Mouse (Mus musculus) ovary, adult 2 months (tissue): Measurements from ENCODE around the gene Sfmbt1. TPM values are rescaled to one million over a fixed set of nuclear protein-coding genes. Genes with fewer than 3 reads are reported as not detected.

Source experiments
- polyA plus RNA-seq: library from polyadenylated mRNA; depleted of rRNA; stranded (reverse); fragments of >200 nt; gene quantifications from 2 replicates; pipeline ENCODE4 v1.2.3, GENCODE M21; 2012; rRNA removed

The Sfmbt1 gene
- 1.1 TPM in 2 replicates for polyA plus RNA-seq

DNA sequence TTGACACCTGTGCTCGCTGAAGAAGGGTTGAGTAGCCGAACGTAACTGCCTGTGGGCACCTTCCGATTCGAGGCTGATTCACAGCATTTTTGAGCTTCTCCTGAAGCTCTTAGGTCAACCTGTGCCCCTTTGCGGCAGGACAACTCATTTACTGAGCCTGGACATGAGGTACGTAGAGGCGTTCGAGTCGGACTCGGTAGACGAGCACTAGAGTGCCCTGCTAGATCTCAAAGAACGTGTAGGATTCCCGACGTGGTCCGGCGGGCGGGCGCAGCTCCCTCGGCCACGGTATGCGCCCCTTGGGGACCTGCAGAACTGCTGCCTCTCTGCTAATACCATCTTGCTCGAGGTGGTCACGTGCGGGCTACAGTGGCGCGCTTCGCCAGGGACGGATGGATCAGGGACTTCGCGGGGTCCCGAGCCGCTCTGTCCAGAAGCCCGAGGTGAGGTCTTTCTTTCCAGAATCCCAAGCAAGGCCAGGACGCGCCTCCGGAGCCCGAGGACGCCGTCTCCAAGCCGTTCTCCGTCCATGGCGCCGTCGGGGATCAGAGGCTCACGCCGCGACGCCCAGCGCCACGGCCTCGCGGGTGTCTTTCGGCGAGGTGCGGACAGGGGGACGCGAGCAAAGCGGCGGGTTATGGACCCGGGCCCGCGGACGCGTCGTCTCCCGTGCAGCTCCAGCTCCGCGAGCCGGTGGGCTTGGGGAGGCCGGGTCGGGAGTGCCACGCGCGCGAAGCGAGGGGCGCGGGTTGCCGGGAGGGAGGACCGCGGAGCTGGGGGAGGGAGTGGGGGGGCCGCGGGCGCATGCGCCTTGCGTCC is at the start of gene Sfmbt1:
Gene Sfmbt1, plus strand, starts transcription at position 51 of the 819 bp plus-strand sequence.

GRCm38 (mm10) chr14:30825476-30826131 is 111.0 kb downstream of the Sfmbt1 start, which contains the start of gene Tmem110:
Tmem110 (plus strand) TSS chr14:30825590.

Other genes starting within 250 kb of the Sfmbt1 start
- gene Dcp1a, start 235.3 kb upstream of the Sfmbt1 start, polyA plus RNA-seq = 54.0 and 80.4 TPM in 2 replicates
- gene Cacna1d, start 223.4 kb upstream of the Sfmbt1 start, polyA plus RNA-seq = 12.9 and 13.5 TPM in 2 replicates
- 388 and 461 TPM in 2 replicates for gene Tkt, start 166.5 kb upstream of the Sfmbt1 start, polyA plus RNA-seq
- 209 and 252 TPM in 2 replicates for gene Prkcd, start 88.6 kb upstream of the Sfmbt1 start, polyA plus RNA-seq
- gene Rft1, start 60.5 kb upstream of the Sfmbt1 start, polyA plus RNA-seq = 20.8 and 27.4 TPM in 2 replicates
- gene Tmem110, start 110.7 kb downstream of the Sfmbt1 start, polyA plus RNA-seq = 33.0 and 42.0 TPM in 2 replicates
- gene Mustn1, start 164.4 kb downstream of the Sfmbt1 start, polyA plus RNA-seq = 32.2 and 38.3 TPM in 2 replicates
- 0.95 and 1.6 TPM in 2 replicates for gene Itih4, start 171.6 kb downstream of the Sfmbt1 start, polyA plus RNA-seq
- gene Itih3, start 208.9 kb downstream of the Sfmbt1 start, polyA plus RNA-seq = 0.70 and 1.7 TPM in 2 replicates
- 0.10 and 0.25 TPM in 2 replicates for gene Itih1, start 228.4 kb downstream of the Sfmbt1 start, polyA plus RNA-seq
- 5.3 and 6.0 TPM in 2 replicates for gene Nek4, start 236.5 kb downstream of the Sfmbt1 start, polyA plus RNA-seq